Mouse (Mus musculus) testis, adult 2 months (tissue): ENCODE results near the gene Gm128.

Experiments
- CTCF ChIP-seq: fragments of 200-500 bp; IDR thresholded peaks from 2 replicates; pipeline ENCODE4 v1.5.1; 2012; ENCODE audit warnings: low read depth, mild to moderate bottlenecking, inconsistent platforms, low read length, moderate library complexity; ENCODE audit not compliant: control insufficient read depth, insufficient read depth, insufficient replicate concordance
- POLR2A ChIP-seq: fragments of 200-500 bp; IDR thresholded peaks from 2 replicates; pipeline ENCODE4 v1.6.1; 2012; ENCODE audit warnings: low read depth, mild to moderate bottlenecking, inconsistent platforms, low read length, moderate library complexity; ENCODE audit not compliant: control insufficient read depth

GRCm38 (mm10) chr3:95210585-95210984 is 30.8 kb downstream of the Gm128 start:
- TF ChIP-seq CTCF (no peak), POLR2A (no peak)
